Mouse (Mus musculus) layer of hippocampus, adult 11-12 months (tissue): ENCODE data around the gene Gm20696.

Experiments used
- DNase-seq: peaks from one replicate; pipeline ENCODE4 v3.0.0; 2022; ENCODE audit warnings: low spot score

Gm20696 gene

GRCm38 (mm10) chr6:99665457-99666317, 910 bp downstream of the Gm20696 start:
- no peak for DNase-seq

- no peak for DNase-seq
Observed at GRCm38 (mm10) chr6:99663232-99663631, 3.4 kb downstream of the Gm20696 start.

- no peak for DNase-seq
Observed at GRCm38 (mm10) chr6:99660443-99660842, 6.2 kb downstream of the Gm20696 start.

- DNase-seq, result no peak
Observed at GRCm38 (mm10) chr6:99658586-99658985, 8.0 kb downstream of the Gm20696 start.

- no peak for DNase-seq
Observed at GRCm38 (mm10) chr6:99656088-99656487, 10.5 kb downstream of the Gm20696 start.

GRCm38 (mm10) chr6:99655488-99655887, 11.1 kb downstream of the Gm20696 start:
- DNase-seq, result no peak

GRCm38 (mm10) chr6:99654343-99654742, 12.3 kb downstream of the Gm20696 start:
- no peak for DNase-seq

- DNase-seq, result no peak
Observed at GRCm38 (mm10) chr6:99652341-99652740, 14.3 kb downstream of the Gm20696 start.

- DNase-seq, result no peak
Observed at GRCm38 (mm10) chr6:99649307-99649706, 17.3 kb downstream of the Gm20696 start.

- no peak for DNase-seq
Observed at GRCm38 (mm10) chr6:99646344-99646743, 20.3 kb downstream of the Gm20696 start.

- no peak for DNase-seq
Observed at GRCm38 (mm10) chr6:99644876-99645275, 21.7 kb downstream of the Gm20696 start.

GRCm38 (mm10) chr6:99644386-99644785, 22.2 kb downstream of the Gm20696 start:
- DNase-seq, result no peak

GRCm38 (mm10) chr6:99643439-99644199, 23.0 kb downstream of the Gm20696 start:
- no peak for DNase-seq

GRCm38 (mm10) chr6:99637456-99637855, 29.1 kb downstream of the Gm20696 start:
- no peak for DNase-seq

GRCm38 (mm10) chr6:99636801-99637200, 29.8 kb downstream of the Gm20696 start:
- no peak for DNase-seq

GRCm38 (mm10) chr6:99636121-99636520, 30.5 kb downstream of the Gm20696 start:
- no peak for DNase-seq

GRCm38 (mm10) chr6:99632121-99632980, 34.2 kb downstream of the Gm20696 start:
- no peak for DNase-seq

GRCm38 (mm10) chr6:99631637-99632036, 35.0 kb downstream of the Gm20696 start:
- DNase-seq, result peak; percentile 38

GRCm38 (mm10) chr6:99629726-99630458, 36.7 kb downstream of the Gm20696 start:
- DNase-seq, result no peak

GRCm38 (mm10) chr6:99626347-99626746, 40.2 kb downstream of the Gm20696 start:
- no peak for DNase-seq

- DNase-seq, result no peak
Observed at GRCm38 (mm10) chr6:99625803-99626202, 40.8 kb downstream of the Gm20696 start.
